Mouse (Mus musculus) adrenal gland, postnatal 25 days (tissue): ENCODE data around the gene Dhx58. TPM values are rescaled to one million over a fixed set of nuclear protein-coding genes. Genes with fewer than 3 reads are reported as not detected.

Source experiments
- total RNA-seq: library from RNA; stranded (reverse); gene quantifications from 2 replicates; pipeline ENCODE4 v1.2.3, GENCODE M21; 2021

Gene Dhx58
- total RNA-seq, 1 experiment from 2014 or later: 63.8 TPM

Other genes with a start within 250 kb of the Dhx58 start
- 55.1 and 62.2 TPM in 2 replicates for gene Klhl11, start 231.5 kb downstream of the Dhx58 start, total RNA-seq
- 1,778 and 1,859 TPM in 2 replicates for gene Acly, start 176.3 kb downstream of the Dhx58 start, total RNA-seq
- gene Ttc25, start 158.7 kb downstream of the Dhx58 start, total RNA-seq: 4.1 and 5.5 TPM in 2 replicates
- gene Cnp, start 129.4 kb downstream of the Dhx58 start, total RNA-seq: 35.4 and 57.8 TPM in 2 replicates
- gene Nkiras2, start 85.0 kb downstream of the Dhx58 start, total RNA-seq: 40.3 and 46.8 TPM in 2 replicates
- gene Dnajc7, start 84.1 kb downstream of the Dhx58 start, total RNA-seq: 237 and 251 TPM in 2 replicates
- 0.43 TPM in 1 of 2 replicates, not detected in the other for gene Zfp385c, start 11.8 kb downstream of the Dhx58 start, total RNA-seq
- gene Kat2a, start 8.2 kb upstream of the Dhx58 start, total RNA-seq: 52.2 and 53.5 TPM in 2 replicates
- not detected in 2 replicates for gene Hspb9, start 9.6 kb upstream of the Dhx58 start, total RNA-seq
- 160 and 171 TPM in 2 replicates for gene Rab5c, start 33.9 kb upstream of the Dhx58 start, total RNA-seq
- gene Kcnh4, start 55.7 kb upstream of the Dhx58 start, total RNA-seq: 0.21 TPM in 1 of 2 replicates, not detected in the other
- gene Hcrt, start 58.7 kb upstream of the Dhx58 start, total RNA-seq: not detected in 2 replicates
- 21.0 and 32.1 TPM in 2 replicates for gene Ghdc, start 66.7 kb upstream of the Dhx58 start, total RNA-seq
- 89.0 and 123 TPM in 2 replicates for gene Stat5b, start 146.5 kb upstream of the Dhx58 start, total RNA-seq
- gene Stat5a, start 155.1 kb upstream of the Dhx58 start, total RNA-seq: 43.8 and 54.5 TPM in 2 replicates
- gene Stat3, start 235.3 kb upstream of the Dhx58 start, total RNA-seq: 81.5 and 88.6 TPM in 2 replicates